Mouse (Mus musculus) embryonic facial prominence, embryonic 12.5 days (tissue): ENCODE data around the gene Cdc42se2. TPM values are rescaled to one million over a fixed set of nuclear protein-coding genes. Genes with fewer than 3 reads are reported as not detected.

ENCODE experiments used
- ATAC-seq: fragments of 200-750 bp; cut with Nextera tagmentation; 2 replicates; pipeline ENCODE4 v1.8.0; 2017; ENCODE audit not compliant: insufficient number of reproducible peaks, insufficient read depth, low FRiP score, low TSS enrichment
- H3K27ac ChIP-seq: fragments of 300-500 bp; sonication (generic); 2 replicates; pipeline ENCODE4 v1.5.1; 2016; ENCODE audit warnings: mild to moderate bottlenecking
- H3K27me3 ChIP-seq: fragments of 300-500 bp; sonication (generic); 2 replicates; pipeline ENCODE4 v1.6.1; 2016; ENCODE audit warnings: mild to moderate bottlenecking, moderate library complexity
- H3K36me3 ChIP-seq: fragments of 300-500 bp; sonication (generic); 2 replicates; pipeline ENCODE4 v1.6.1; 2016; ENCODE audit warnings: mild to moderate bottlenecking
- H3K4me1 ChIP-seq: fragments of 300-500 bp; sonication (generic); 2 replicates; pipeline ENCODE4 v1.6.1; 2016
- H3K4me2 ChIP-seq: fragments of 300-500 bp; sonication (generic); replicated peaks from 2 replicates; pipeline ENCODE4 v1.6.1; 2016; ENCODE audit warnings: mild to moderate bottlenecking, moderate library complexity
- H3K4me3 ChIP-seq: fragments of 300-500 bp; sonication (generic); 2 replicates; pipeline ENCODE4 v1.5.1; 2016; ENCODE audit warnings: mild to moderate bottlenecking
- H3K9ac ChIP-seq: fragments of 300-500 bp; sonication (generic); 2 replicates; pipeline ENCODE4 v1.6.1; 2016; ENCODE audit warnings: mild to moderate bottlenecking, moderate library complexity
- H3K9me3 ChIP-seq: fragments of 300-500 bp; sonication (generic); 2 replicates; pipeline ENCODE4 v1.6.1; 2016; ENCODE audit warnings: mild to moderate bottlenecking, moderate library complexity
- WGBS: fragments of 180-500 bp; shearing (Covaris S2); methylation state at CpG from one replicate; pipeline ENCODE4 v1.1.7; 2016; 5-methylcytosine and 5-hydroxymethylcytosine counted together
- polyA plus RNA-seq: library from polyadenylated mRNA; unstranded; fragments of >200 nt; fragmentation: Nextera tagmentation; extraction: Ambion mirVana; gene quantifications from 2 replicates; pipeline ENCODE4 v1.2.1, GENCODE M21; 2016

Gene Cdc42se2
- polyA plus RNA-seq, 1 experiment from 2014 or later = 114 TPM

DNA sequence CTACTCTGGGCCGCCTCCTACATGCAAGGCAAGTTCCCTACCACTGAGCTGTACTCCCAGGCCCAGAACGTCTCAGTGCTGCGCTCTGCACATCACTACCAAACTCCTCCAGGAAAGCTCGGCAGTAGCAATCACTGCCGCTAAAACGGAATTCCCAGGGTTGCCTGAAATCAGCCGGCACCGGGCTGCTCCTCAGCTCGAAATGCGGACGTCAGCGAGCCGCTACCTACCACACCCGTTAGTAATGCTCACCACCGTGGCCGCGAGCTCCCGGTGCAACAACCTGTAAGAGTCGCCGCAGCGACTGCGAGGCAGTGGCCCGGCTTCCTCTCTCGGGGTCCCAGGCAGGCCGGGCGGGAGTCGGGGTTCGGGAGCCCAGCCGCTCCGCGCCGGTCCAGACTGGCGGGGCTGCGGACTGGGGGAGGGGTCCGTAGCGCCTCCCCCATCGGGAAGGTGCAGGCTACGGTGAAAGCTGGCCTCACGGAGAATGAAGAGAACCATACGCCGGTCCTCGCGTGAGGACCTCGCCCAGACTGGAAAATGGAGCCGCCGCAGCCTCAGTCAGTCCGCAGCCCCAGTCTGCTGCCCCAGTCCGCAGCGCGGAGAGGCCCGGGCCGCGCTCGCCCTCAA lies 502 bp downstream of the Cdc42se2 start:
- peak overlapping the region; percentile 99 for H3K27ac ChIP-seq

DNA sequence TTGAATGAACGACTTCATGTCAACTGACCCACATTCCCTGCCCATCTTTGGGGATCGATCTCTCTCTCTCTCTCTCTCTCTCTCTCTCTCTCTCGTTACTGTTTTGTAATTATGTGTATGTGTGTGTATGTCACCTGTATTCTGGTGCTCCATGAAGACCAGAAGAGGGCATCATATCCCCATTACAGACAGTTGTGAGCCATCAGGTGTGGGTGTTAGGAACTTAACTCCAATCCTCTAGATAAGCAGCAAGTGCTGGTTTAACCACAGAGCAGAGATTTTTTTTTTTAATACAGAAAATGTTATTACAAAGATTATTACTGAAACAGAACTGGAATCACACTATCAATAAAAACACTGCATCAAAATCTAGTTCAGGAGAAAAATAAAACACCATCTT lies 1.9 kb downstream of the Cdc42se2 start:
- no peak overlapping the region for H3K27ac ChIP-seq
- H3K9ac ChIP-seq = no peak overlapping the region
- H3K4me2 ChIP-seq = peak overlapping the region; percentile 63; the same call in 1 of the 2 replicates
- no peaks in the 10 kb centered on the region for H3K36me3 ChIP-seq
- H3K4me1 ChIP-seq = no peaks in the 10 kb centered on the region
- H3K9me3 ChIP-seq = no peaks in the 10 kb centered on the region
- ATAC-seq = no peak
- H3K27me3 ChIP-seq = no peaks in the 10 kb centered on the region
- H3K4me3 ChIP-seq = no peak overlapping the region
- WGBS = 83% methylated on average over 3 of the region's 3 CpGs

More for the DNA sequence above, 502 bp downstream of the Cdc42se2 start:
- Histone ChIP-seq H3K4me3 (peak overlapping the region; percentile 90), H3K4me2 (peak overlapping the region; percentile 63), H3K9me3 (no peaks in the 10 kb centered on the region), H3K4me1 (no peaks in the 10 kb centered on the region), H3K36me3 (no peaks in the 10 kb centered on the region), H3K27me3 (no peaks in the 10 kb centered on the region), H3K9ac (peak overlapping the region; percentile 94)
- ATAC-seq = peak; percentile 30; the same call in 1 of the 2 replicates
- under 1% methylated on average over 54 of the region's 54 CpGs for WGBS

DNA sequence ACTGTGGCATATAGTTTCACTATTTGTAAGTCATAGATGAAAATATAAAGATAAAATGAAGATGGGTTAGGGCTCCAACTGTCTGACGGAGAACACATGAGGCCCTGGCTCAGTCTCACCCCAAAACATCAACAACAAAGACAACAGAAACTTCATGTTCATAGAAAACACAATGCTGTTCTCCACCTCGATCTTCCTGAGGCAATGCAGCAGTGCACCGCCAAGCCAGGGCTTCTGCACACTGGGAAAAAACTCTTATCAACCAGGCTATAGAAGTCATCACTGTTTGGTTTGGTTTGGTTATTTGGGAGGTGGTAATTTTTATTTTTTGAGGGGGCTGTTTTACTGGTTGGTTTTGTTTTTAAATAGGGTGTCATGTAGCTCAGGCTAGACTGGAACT lies 3.0 kb downstream of the Cdc42se2 start:
- 93% methylated on average over 3 of the region's 3 CpGs for WGBS
- H3K9ac ChIP-seq = no peak overlapping the region
- H3K9me3 ChIP-seq = no peaks in the 10 kb centered on the region
- H3K4me2 ChIP-seq = no peak overlapping the region
- H3K4me3 ChIP-seq = no peak overlapping the region
- no peaks in the 10 kb centered on the region for H3K4me1 ChIP-seq
- no peak overlapping the region for H3K27ac ChIP-seq
- H3K36me3 ChIP-seq = no peaks in the 10 kb centered on the region
- ATAC-seq = no peak
- H3K27me3 ChIP-seq = no peaks in the 10 kb centered on the region

DNA sequence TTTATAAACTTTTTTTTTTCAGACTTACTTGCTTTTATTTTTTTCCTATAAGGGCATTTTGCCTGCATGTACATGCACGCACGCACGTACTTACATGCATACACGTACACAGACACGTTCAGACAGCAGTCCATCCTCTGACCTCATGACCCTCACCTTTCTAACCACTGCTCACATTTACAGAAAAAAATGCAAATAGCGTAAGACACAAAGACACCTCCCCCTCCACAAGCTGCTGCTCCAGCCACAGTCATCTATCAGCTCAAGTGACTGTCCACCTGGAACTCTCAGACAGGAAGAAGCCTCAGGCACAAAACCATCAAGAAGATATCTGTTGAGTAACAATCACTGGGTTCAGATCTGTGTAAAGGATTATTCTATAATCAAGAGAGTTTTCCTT lies 5.2 kb downstream of the Cdc42se2 start:
- Histone ChIP-seq H3K4me1 (no peaks in the 10 kb centered on the region), H3K27me3 (no peaks in the 10 kb centered on the region), H3K36me3 (no peaks in the 10 kb centered on the region), H3K4me3 (no peak overlapping the region), H3K4me2 (no peak overlapping the region), H3K9ac (no peak overlapping the region), H3K9me3 (no peaks in the 10 kb centered on the region), H3K27ac (no peak overlapping the region)
- ATAC-seq = no peak
- 84% methylated on average over 6 of the region's 6 CpGs for WGBS

DNA sequence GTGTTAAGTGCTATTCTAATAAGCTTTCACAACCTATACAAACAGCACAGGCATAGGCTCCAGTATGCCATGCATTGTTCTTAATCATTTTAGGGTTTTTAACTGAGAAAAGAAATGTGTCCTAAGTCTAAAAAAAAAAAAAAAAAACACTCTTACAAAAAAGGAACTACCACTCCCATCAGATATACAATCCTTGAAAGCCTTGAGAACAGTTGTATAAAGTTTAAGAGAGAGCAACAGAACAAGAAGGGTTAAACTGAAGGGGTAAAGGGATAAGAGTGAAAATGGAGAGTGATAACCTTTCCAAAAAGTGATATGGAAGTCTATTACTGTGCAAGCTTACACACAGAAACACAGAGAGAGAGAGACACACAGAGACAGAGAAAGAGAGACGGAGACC lies 7.5 kb downstream of the Cdc42se2 start:
- H3K27me3 ChIP-seq = no peaks in the 10 kb centered on the region
- no peak for ATAC-seq
- no peak overlapping the region for H3K4me3 ChIP-seq
- no peak overlapping the region for H3K9ac ChIP-seq
- H3K4me1 ChIP-seq = no peaks in the 10 kb centered on the region
- H3K4me2 ChIP-seq = no peak overlapping the region
- WGBS = 80% methylated on average over 1 of the region's 1 CpGs
- no peak overlapping the region for H3K27ac ChIP-seq
- H3K9me3 ChIP-seq = no peaks in the 10 kb centered on the region
- H3K36me3 ChIP-seq = no peaks in the 10 kb centered on the region

DNA sequence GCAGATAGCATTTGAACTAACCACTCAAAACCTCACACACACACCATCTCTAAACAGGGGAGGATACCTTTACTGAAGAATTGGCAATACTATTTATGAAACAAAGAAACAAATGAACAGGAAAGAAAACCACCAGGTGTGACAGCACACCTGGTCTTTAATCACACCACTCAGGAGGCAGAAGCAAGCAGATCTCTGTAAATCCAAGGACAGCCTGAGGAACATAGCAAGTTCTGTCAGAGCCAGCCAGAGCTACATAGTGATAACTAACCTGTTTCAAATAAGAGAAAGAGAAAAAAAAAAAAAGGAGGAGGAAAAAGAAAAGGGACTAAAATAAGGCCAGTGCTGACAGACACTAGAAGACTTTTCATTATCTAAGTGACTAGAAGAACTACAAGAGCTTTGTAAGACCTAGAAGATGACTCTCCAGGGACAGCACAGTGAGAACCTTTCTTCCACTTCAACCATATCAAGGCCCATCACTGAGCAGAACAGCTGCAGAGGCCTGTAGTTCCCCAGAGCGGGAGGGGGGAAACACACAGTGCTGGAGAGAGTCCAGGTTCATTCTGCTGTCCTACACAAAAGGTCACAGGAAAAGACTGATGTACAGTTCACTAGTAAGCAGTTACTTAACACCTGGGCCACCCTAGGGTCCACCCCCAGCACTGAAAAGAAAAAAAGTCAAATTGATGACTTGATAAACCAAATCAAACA lies 9.2 kb downstream of the Cdc42se2 start:
- no peak overlapping the region for H3K27ac ChIP-seq
- no peaks in the 10 kb centered on the region for H3K27me3 ChIP-seq
- H3K4me3 ChIP-seq = no peak overlapping the region
- 81% methylated on average over 1 of the region's 1 CpGs for WGBS
- H3K9me3 ChIP-seq = no peaks in the 10 kb centered on the region
- H3K36me3 ChIP-seq = no peaks in the 10 kb centered on the region
- no peak for ATAC-seq
- H3K4me2 ChIP-seq = no peak overlapping the region
- no peak overlapping the region for H3K9ac ChIP-seq
- no peaks in the 10 kb centered on the region for H3K4me1 ChIP-seq

DNA sequence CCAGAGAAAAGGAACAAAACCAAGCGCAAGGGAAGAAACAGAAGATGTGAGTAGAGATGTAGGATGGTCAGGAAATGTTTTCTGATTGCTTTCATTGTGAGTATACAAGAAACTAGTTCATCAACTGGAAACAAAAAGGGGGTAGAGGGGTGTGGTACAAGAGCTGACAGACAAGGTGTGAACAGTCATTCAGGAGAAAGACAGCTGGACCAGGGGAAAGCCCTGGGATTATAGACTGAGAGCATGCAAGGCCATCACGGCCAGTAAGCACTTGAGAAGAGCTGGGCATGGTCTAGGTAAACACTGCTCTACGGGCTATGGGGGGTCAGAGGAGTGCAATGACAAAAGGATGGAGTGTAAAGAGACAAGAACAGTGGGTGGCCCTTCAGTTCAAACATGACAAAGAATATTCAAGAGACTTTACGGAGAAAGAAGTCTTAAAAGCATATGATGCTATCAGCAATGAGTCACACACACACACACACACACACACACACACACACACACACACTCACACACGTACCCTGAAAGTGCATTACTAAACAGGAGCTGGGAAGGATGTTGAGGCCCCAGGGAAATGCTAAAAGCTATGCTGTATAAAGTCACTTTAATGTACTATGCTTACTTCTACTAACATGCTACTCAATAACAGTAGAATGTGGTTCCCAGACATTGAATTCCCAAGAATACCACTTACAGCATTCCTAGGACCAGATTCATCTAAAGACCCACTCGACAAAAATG lies 9.9 kb downstream of the Cdc42se2 start:
- ATAC-seq = no peak
- Histone ChIP-seq H3K36me3 (no peaks in the 10 kb centered on the region), H3K27ac (no peak overlapping the region), H3K4me1 (no peaks in the 10 kb centered on the region), H3K4me2 (no peak overlapping the region), H3K4me3 (no peak overlapping the region), H3K27me3 (no peaks in the 10 kb centered on the region), H3K9me3 (no peaks in the 10 kb centered on the region), H3K9ac (no peak overlapping the region)
- 80% methylated on average over 6 of the region's 6 CpGs for WGBS

DNA sequence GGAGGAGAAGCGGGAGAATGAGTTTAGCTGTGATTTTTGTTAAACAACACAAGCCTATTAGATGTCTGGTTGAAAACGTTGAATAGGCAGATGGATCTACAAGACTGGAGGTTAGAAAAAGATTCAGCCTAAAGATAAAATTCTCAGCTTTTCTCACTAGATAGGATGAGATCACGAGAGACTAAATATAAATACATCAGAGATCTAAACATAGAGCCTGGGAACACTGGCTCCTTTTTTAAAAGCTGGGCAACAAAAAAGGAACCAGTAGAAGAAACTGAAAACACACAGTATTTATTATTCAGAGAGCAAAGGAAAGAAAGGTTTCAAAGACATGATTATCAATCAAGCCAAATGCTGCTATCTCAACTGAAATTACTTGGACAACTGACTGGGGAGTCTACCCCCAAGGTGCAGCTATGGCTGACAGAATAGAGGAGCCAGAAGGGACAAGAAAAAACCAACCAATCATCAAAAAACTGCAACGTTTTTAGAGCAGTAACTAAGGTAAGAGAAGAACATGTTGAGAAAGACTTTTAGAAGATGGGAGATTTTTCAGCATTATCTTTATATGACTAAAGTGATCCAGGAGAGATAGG lies 10.6 kb downstream of the Cdc42se2 start:
- H3K36me3 ChIP-seq = no peaks in the 10 kb centered on the region
- H3K9me3 ChIP-seq = no peaks in the 10 kb centered on the region
- H3K4me3 ChIP-seq = no peak overlapping the region
- WGBS = 79% methylated on average over 4 of the region's 4 CpGs
- no peak for ATAC-seq
- no peak overlapping the region for H3K4me2 ChIP-seq
- no peaks in the 10 kb centered on the region for H3K4me1 ChIP-seq
- H3K27me3 ChIP-seq = no peaks in the 10 kb centered on the region
- H3K9ac ChIP-seq = no peak overlapping the region
- H3K27ac ChIP-seq = no peak overlapping the region

DNA sequence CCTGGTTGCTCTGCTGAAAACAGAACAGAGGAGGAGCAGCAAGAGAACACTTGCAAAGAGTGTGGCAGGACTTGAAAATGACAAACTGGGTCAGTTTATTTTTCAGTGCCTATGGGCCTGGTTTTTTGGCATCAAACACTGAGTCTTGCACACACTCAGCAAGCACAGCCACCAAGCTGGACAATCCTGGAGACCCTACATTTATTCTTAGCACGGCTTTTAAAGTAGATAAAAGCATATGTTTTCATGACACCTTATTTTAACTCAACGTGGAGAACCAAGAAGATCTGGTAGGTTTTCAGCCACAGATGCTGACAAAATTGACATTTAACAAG lies 11.1 kb downstream of the Cdc42se2 start:
- H3K9me3 ChIP-seq = no peaks in the 10 kb centered on the region

DNA sequence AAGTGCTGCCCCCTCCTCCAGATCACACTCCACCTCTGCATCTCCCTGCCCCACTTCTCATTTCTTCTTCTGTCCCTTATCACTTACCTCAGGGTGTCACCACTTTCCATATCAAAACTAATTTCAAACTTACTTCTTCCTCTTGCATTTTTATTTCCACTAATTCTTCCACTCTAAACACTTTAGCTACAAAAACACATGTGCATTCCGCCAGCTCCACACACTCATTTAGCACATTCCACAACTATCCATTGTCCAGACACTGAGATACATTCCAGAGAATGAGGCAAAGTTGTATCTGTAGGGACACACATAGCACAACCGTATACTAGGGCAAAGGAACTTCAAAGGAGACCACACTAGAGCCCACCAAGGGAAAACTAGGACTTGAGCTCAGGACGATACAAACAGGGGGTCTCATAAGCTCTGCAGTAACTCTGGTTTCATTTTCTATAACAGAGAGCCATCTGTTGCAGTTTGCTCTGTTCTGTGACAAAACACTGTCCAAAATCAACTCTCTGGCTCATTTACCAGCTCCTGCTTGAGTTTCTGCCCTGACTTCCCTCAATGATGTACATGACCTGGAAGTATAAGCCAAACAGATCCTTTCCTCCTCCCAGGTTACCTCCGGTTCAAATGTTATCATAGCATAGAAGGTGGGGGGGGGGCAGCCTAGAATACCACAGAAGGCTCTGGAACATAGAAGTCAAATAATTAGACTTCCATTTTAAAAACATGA lies 11.7 kb downstream of the Cdc42se2 start:
- H3K4me3 ChIP-seq = no peak overlapping the region
- H3K36me3 ChIP-seq = no peaks in the 10 kb centered on the region
- H3K4me2 ChIP-seq = no peak overlapping the region
- 76% methylated on average over 4 of the region's 4 CpGs for WGBS
- no peaks in the 10 kb centered on the region for H3K4me1 ChIP-seq
- H3K27me3 ChIP-seq = no peaks in the 10 kb centered on the region
- no peak for ATAC-seq
- no peaks in the 10 kb centered on the region for H3K9me3 ChIP-seq
- no peak overlapping the region; the same call in 1 of the 2 replicates for H3K27ac ChIP-seq
- H3K9ac ChIP-seq = no peak overlapping the region

More for the DNA sequence above, 11.1 kb downstream of the Cdc42se2 start:
- Histone ChIP-seq H3K9ac (no peak overlapping the region), H3K27ac (no peak overlapping the region), H3K27me3 (no peaks in the 10 kb centered on the region), H3K4me2 (no peak overlapping the region), H3K4me3 (no peak overlapping the region), H3K4me1 (no peaks in the 10 kb centered on the region), H3K36me3 (no peaks in the 10 kb centered on the region)
- WGBS = 93% methylated on average over 2 of the region's 2 CpGs
- no peak for ATAC-seq

DNA sequence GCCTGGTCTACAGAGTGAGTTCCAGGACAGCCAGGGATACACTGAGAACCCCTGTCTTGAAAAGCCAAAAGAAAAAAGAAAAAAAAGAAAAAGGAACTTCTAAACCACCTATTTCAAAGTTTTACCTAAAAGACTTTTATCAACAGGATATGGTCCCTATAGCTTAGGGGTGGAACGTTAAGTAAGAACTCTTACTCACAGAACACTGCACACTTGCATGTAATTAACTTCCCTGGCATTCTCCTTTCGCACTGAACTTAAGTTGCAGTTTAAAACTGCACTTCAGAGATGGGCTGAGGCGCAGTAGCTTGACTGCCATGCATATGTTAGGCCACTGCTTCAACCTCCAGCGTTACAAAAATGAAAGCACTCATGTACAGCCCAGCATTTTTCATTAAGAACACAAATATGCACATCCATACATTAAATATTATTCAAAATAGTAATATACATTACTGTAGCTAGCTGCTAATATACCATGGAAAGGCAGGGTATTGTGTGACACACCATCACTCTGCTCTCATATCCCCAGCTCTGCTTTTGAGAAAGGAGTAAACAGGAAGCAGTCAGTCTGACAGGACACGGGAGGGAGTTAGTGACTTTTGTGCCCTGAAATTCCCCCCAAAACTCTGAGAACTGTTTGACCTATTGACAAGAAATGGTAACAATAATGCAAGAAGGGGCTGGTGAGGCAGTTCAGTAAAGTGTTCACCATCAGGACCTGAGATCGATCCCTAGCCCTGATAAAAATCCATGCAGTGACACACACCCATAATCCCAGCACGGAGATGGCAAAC lies 13.0 kb downstream of the Cdc42se2 start:
- H3K36me3 ChIP-seq = no peaks in the 10 kb centered on the region
- H3K4me1 ChIP-seq = no peaks in the 10 kb centered on the region
- no peaks in the 10 kb centered on the region for H3K9me3 ChIP-seq
- H3K4me3 ChIP-seq = no peak overlapping the region
- H3K27me3 ChIP-seq = no peaks in the 10 kb centered on the region
- H3K27ac ChIP-seq = no peak overlapping the region
- no peak overlapping the region for H3K4me2 ChIP-seq
- 78% methylated on average over 7 of the region's 7 CpGs for WGBS
- ATAC-seq = no peak
- no peak overlapping the region for H3K9ac ChIP-seq
